Mouse (Mus musculus) hindbrain, embryonic 12.5 days (tissue): ENCODE results near the gene Rgs12. TPM values are rescaled to one million over a fixed set of nuclear protein-coding genes. Genes with fewer than 3 reads are reported as not detected.
A peak's percentile ranks its signal among the peaks of the same experiment; 100 is the strongest.

Experiments
- ATAC-seq: fragments of 200-750 bp; cut with Nextera tagmentation; 2 replicates; pipeline ENCODE4 v1.8.0; 2017; ENCODE audit warnings: moderate TSS enrichment; ENCODE audit not compliant: low FRiP score
- H3K27ac ChIP-seq: fragments of 300-500 bp; sonication (generic); 2 replicates; pipeline ENCODE4 v1.5.1; 2016; ENCODE audit warnings: mild to moderate bottlenecking
- H3K27me3 ChIP-seq: fragments of 300-500 bp; sonication (generic); 2 replicates; pipeline ENCODE4 v1.6.1; 2016; ENCODE audit warnings: mild to moderate bottlenecking
- H3K36me3 ChIP-seq: fragments of 300-500 bp; sonication (generic); 2 replicates; pipeline ENCODE4 v1.6.1; 2016; ENCODE audit warnings: mild to moderate bottlenecking
- H3K4me1 ChIP-seq: fragments of 300-500 bp; sonication (generic); 2 replicates; pipeline ENCODE4 v1.6.1; 2016
- H3K4me2 ChIP-seq: fragments of 300-500 bp; sonication (generic); replicated peaks from 2 replicates; pipeline ENCODE4 v1.6.1; 2016; ENCODE audit warnings: mild to moderate bottlenecking
- H3K4me3 ChIP-seq: fragments of 300-500 bp; sonication (generic); 2 replicates; pipeline ENCODE4 v1.5.1; 2016; ENCODE audit warnings: mild to moderate bottlenecking
- H3K9ac ChIP-seq: fragments of 300-500 bp; sonication (generic); 2 replicates; pipeline ENCODE4 v1.6.1; 2016; ENCODE audit warnings: mild to moderate bottlenecking, moderate library complexity
- H3K9me3 ChIP-seq: fragments of 300-500 bp; sonication (generic); replicated peaks from 2 replicates; pipeline ENCODE4 v1.6.1; 2016; ENCODE audit warnings: mild to moderate bottlenecking
- WGBS: fragments of 180-500 bp; shearing (Covaris S2); methylation state at CpG from one replicate; pipeline ENCODE4 v1.1.7; 2016; 5-methylcytosine and 5-hydroxymethylcytosine counted together
- polyA plus RNA-seq: library from polyadenylated mRNA; unstranded; fragments of >200 nt; fragmentation: Nextera tagmentation; extraction: Ambion mirVana; gene quantifications from 2 replicates; pipeline ENCODE4 v1.2.1, GENCODE M21; 2016

Rgs12 gene
- polyA plus RNA-seq, 1 experiment from 2014 or later, result 65.3 TPM

- Histone ChIP-seq H3K36me3 (peaks cover 30% of the 10 kb centered on the region), H3K4me1 (peaks cover 4% of the 10 kb centered on the region; the same call in 1 of the 2 replicates), H3K9ac (no peak overlapping the region), H3K9me3 (no peaks in the 10 kb centered on the region), H3K4me3 (no peak overlapping the region), H3K27ac (no peak overlapping the region), H3K4me2 (no peak overlapping the region), H3K27me3 (no peaks in the 10 kb centered on the region)
- 82% methylated on average over 9 of the region's 9 CpGs for WGBS
- ATAC-seq, result no peak
Observed at GRCm38 (mm10) chr5:35020410-35021241, 71.4 kb downstream of the Rgs12 start.

- Histone ChIP-seq H3K9ac (no peak overlapping the region), H3K4me1 (0 out of 2 replicates have a peak, but pooled peaks cover 4% of the 10 kb centered on the region), H3K4me3 (no peak overlapping the region), H3K27ac (no peak overlapping the region), H3K9me3 (no peaks in the 10 kb centered on the region), H3K27me3 (no peaks in the 10 kb centered on the region), H3K36me3 (peaks cover 73% of the 10 kb centered on the region), H3K4me2 (no peak overlapping the region)
- ATAC-seq, result no peak
- 26% methylated on average over 2 of the region's 2 CpGs for WGBS
Observed at GRCm38 (mm10) chr5:35024975-35025374, 75.7 kb downstream of the Rgs12 start.

GRCm38 (mm10) chr5:35029303-35029702 is 80.1 kb downstream of the Rgs12 start:
- Histone ChIP-seq H3K4me1 (no peaks in the 10 kb centered on the region), H3K36me3 (peaks cover 77% of the 10 kb centered on the region), H3K4me2 (no peak overlapping the region), H3K27ac (no peak overlapping the region; the same call in 1 of the 2 replicates), H3K9me3 (no peaks in the 10 kb centered on the region), H3K9ac (no peak overlapping the region), H3K27me3 (no peaks in the 10 kb centered on the region), H3K4me3 (no peak overlapping the region)
- ATAC-seq, result no peak
- WGBS, result 90% methylated on average over 1 of the region's 1 CpGs

- H3K9ac ChIP-seq, result no peak overlapping the region
- no peaks in the 10 kb centered on the region for H3K9me3 ChIP-seq
- H3K4me3 ChIP-seq, result no peak overlapping the region
- H3K27ac ChIP-seq, result no peak overlapping the region
- H3K4me2 ChIP-seq, result no peak overlapping the region
- H3K4me1 ChIP-seq, result no peaks in the 10 kb centered on the region
- H3K27me3 ChIP-seq, result no peaks in the 10 kb centered on the region
- 94% methylated on average over 5 of the region's 5 CpGs for WGBS
- H3K36me3 ChIP-seq, result peaks cover 80% of the 10 kb centered on the region
- no peak for ATAC-seq
Observed at GRCm38 (mm10) chr5:35029755-35030154, 80.5 kb downstream of the Rgs12 start.

GRCm38 (mm10) chr5:35033068-35033467 is 83.8 kb downstream of the Rgs12 start:
- Histone ChIP-seq H3K36me3 (peaks cover 65% of the 10 kb centered on the region), H3K4me2 (no peak overlapping the region), H3K4me1 (no peaks in the 10 kb centered on the region), H3K9me3 (no peaks in the 10 kb centered on the region), H3K4me3 (no peak overlapping the region), H3K9ac (no peak overlapping the region), H3K27me3 (no peaks in the 10 kb centered on the region), H3K27ac (no peak overlapping the region)
- 62% methylated on average over 5 of the region's 5 CpGs for WGBS
- ATAC-seq, result peak; percentile 44; the same call in 1 of the 2 replicates

GRCm38 (mm10) chr5:35033619-35034018 is 84.4 kb downstream of the Rgs12 start:
- Histone ChIP-seq H3K27me3 (no peaks in the 10 kb centered on the region), H3K36me3 (peaks cover 60% of the 10 kb centered on the region)

GRCm38 (mm10) chr5:35035141-35035540 is 85.9 kb downstream of the Rgs12 start:
- Histone ChIP-seq H3K4me1 (no peaks in the 10 kb centered on the region), H3K9me3 (no peaks in the 10 kb centered on the region), H3K4me3 (no peak overlapping the region), H3K36me3 (peaks cover 45% of the 10 kb centered on the region), H3K27ac (no peak overlapping the region), H3K27me3 (no peaks in the 10 kb centered on the region), H3K9ac (no peak overlapping the region), H3K4me2 (no peak overlapping the region)
- ATAC-seq, result no peak
- 90% methylated on average over 5 of the region's 5 CpGs for WGBS

More at GRCm38 (mm10) chr5:35033619-35034018, 84.4 kb downstream of the Rgs12 start:
- H3K9ac ChIP-seq, result no peak overlapping the region
- H3K4me3 ChIP-seq, result no peak overlapping the region
- ATAC-seq, result no peak
- WGBS, result 89% methylated on average over 1 of the region's 1 CpGs
- no peak overlapping the region for H3K27ac ChIP-seq
- H3K4me2 ChIP-seq, result no peak overlapping the region
- H3K9me3 ChIP-seq, result no peaks in the 10 kb centered on the region
- H3K4me1 ChIP-seq, result no peaks in the 10 kb centered on the region

- no peaks in the 10 kb centered on the region for H3K9me3 ChIP-seq
- no peak overlapping the region for H3K4me2 ChIP-seq
- H3K4me1 ChIP-seq, result no peaks in the 10 kb centered on the region
- WGBS, result 84% methylated on average over 4 of the region's 4 CpGs
- no peaks in the 10 kb centered on the region for H3K27me3 ChIP-seq
- H3K27ac ChIP-seq, result no peak overlapping the region
- H3K4me3 ChIP-seq, result no peak overlapping the region
- no peak overlapping the region; the same call in 1 of the 2 replicates for H3K9ac ChIP-seq
- ATAC-seq, result no peak
- peaks cover 38% of the 10 kb centered on the region for H3K36me3 ChIP-seq
Observed at GRCm38 (mm10) chr5:35035795-35036194, 86.5 kb downstream of the Rgs12 start.

GRCm38 (mm10) chr5:35037438-35037837 is 88.2 kb downstream of the Rgs12 start:
- Histone ChIP-seq H3K4me1 (no peaks in the 10 kb centered on the region), H3K9me3 (no peaks in the 10 kb centered on the region), H3K27me3 (no peaks in the 10 kb centered on the region), H3K27ac (no peak overlapping the region), H3K9ac (no peak overlapping the region), H3K36me3 (peaks cover 29% of the 10 kb centered on the region), H3K4me2 (no peak overlapping the region), H3K4me3 (no peak overlapping the region)
- no peak for ATAC-seq

- WGBS, result 63% methylated on average over 6 of the region's 6 CpGs
- Histone ChIP-seq H3K4me1 (no peaks in the 10 kb centered on the region), H3K4me2 (no peak within 1 kb of the TSS), H3K9ac (no peak within 1 kb of the TSS), H3K27me3 (no peaks in the 10 kb centered on the region), H3K4me3 (no peak within 1 kb of the TSS), H3K9me3 (no peaks in the 10 kb centered on the region), H3K27ac (no peak within 1 kb of the TSS), H3K36me3 (no peaks in the 10 kb centered on the region)
- ATAC-seq, result no peak
Observed at GRCm38 (mm10) chr5:35041268-35041829, 92.1 kb downstream of the Rgs12 start, which contains the start of gene Hgfac. TSS of gene Hgfac (plus strand) at chr5:35041509.

- ATAC-seq, result peak; percentile 24; the same call in 1 of the 2 replicates
- no peaks in the 10 kb centered on the region for H3K9me3 ChIP-seq
- no peak overlapping the region for H3K4me3 ChIP-seq
- H3K27me3 ChIP-seq, result no peaks in the 10 kb centered on the region
- no peaks in the 10 kb centered on the region for H3K36me3 ChIP-seq
- no peaks in the 10 kb centered on the region for H3K4me1 ChIP-seq
- H3K27ac ChIP-seq, result no peak overlapping the region
- no peak overlapping the region for H3K9ac ChIP-seq
- no peak overlapping the region for H3K4me2 ChIP-seq
- WGBS, result 72% methylated on average over 10 of the region's 10 CpGs
Observed at GRCm38 (mm10) chr5:35042431-35043109, 93.3 kb downstream of the Rgs12 start.

GRCm38 (mm10) chr5:35043110-35043451 is 93.8 kb downstream of the Rgs12 start:
- Histone ChIP-seq H3K9ac (no peak overlapping the region), H3K27ac (no peak overlapping the region), H3K4me1 (no peaks in the 10 kb centered on the region), H3K27me3 (no peaks in the 10 kb centered on the region), H3K9me3 (no peaks in the 10 kb centered on the region), H3K36me3 (no peaks in the 10 kb centered on the region), H3K4me3 (no peak overlapping the region), H3K4me2 (no peak overlapping the region)
- peak; percentile 79 for ATAC-seq
- 27% methylated on average over 1 of the region's 1 CpGs for WGBS
